Mouse (Mus musculus): ENCODE data around the gene Hecw2. TPM values are rescaled to one million over a fixed set of nuclear protein-coding genes. Genes with fewer than 3 reads are reported as not detected.
A peak's percentile ranks its signal among the peaks of the same experiment; 100 is the strongest.

Gene Hecw2
- polyA plus RNA-seq, 1 experiment from 2014 or later: 2.8 TPM

DNA sequence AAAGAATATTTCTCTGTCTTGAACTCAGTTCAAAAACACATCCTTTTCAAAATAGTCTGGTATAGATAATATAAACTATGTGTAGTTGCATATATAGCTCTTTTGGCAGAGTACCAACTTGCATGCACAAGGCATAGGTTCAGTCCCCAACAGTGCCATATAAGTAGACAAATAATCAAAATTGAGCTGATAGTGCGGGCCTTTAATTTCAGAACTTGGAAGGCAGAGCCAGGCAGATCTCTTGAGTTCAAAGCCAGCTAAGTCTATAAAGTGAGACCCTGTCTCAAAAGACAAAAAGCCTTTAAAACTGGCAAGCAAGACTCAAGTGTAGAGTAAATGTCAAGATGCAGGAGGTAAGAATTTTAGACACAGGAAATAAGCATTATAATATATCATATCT lies 412.0 kb downstream of the Hecw2 start:
- H3K9me3 ChIP-seq (replicated peaks; ENCODE audit: control insufficient read depth, low read length): no peaks in the 10 kb centered on the region; the same call in 1 of the 2 replicates
- no peak overlapping the region for H3K4me2 ChIP-seq (ENCODE audit: low read depth, low read length)
- H3K4me3 ChIP-seq (replicated peaks; ENCODE audit: low read length): no peak overlapping the region
- no peak overlapping the region for H3K9ac ChIP-seq (ENCODE audit: low read length)
- WGBS: 92% methylated on average over 1 of the region's 1 CpGs
- H3K4me1 ChIP-seq (ENCODE audit: control insufficient read depth, insufficient read depth, low read length): no peaks in the 10 kb centered on the region
- ATAC-seq (ENCODE audit: insufficient read depth, low FRiP score): no peak
- H3K27ac ChIP-seq (ENCODE audit: low read length): no peak overlapping the region
- no peaks in the 10 kb centered on the region for H3K27me3 ChIP-seq (ENCODE audit: control insufficient read depth, insufficient read depth, low read length)
- no peaks in the 10 kb centered on the region for H3K36me3 ChIP-seq (ENCODE audit: control insufficient read depth, insufficient read depth, low read length)

DNA sequence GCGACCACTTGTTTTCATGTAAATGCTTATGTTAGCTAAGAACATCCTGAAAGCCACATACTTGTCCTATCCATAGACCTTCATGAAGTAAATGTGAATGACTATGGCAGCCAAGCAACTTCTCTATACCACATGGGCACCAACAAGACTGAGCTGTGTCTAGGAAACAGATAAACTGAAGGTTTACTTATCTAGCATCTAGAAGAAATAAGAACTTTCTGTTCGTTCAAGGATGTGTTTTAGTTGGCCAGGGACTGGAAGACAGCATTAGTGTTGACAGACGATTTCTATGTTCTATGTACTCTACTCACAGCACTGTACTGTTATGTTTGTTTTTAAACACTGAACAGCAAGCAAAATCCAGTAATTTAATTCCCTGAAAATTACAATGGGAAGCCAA lies 412.9 kb downstream of the Hecw2 start:
- Histone ChIP-seq H3K4me1 (ENCODE audit: control insufficient read depth, insufficient read depth, low read length) (no peaks in the 10 kb centered on the region), H3K9ac (ENCODE audit: low read length) (no peak overlapping the region), H3K4me3 (replicated peaks; ENCODE audit: low read length) (no peak overlapping the region), H3K9me3 (replicated peaks; ENCODE audit: control insufficient read depth, low read length) (no peaks in the 10 kb centered on the region), H3K36me3 (ENCODE audit: control insufficient read depth, insufficient read depth, low read length) (no peaks in the 10 kb centered on the region), H3K27ac (ENCODE audit: low read length) (no peak overlapping the region), H3K27me3 (ENCODE audit: control insufficient read depth, insufficient read depth, low read length) (no peaks in the 10 kb centered on the region), H3K4me2 (ENCODE audit: low read depth, low read length) (peak overlapping the region; percentile 21; the same call in 1 of the 2 replicates)
- 82% methylated on average over 3 of the region's 3 CpGs for WGBS
- no peak for ATAC-seq (ENCODE audit: insufficient read depth, low FRiP score)

DNA sequence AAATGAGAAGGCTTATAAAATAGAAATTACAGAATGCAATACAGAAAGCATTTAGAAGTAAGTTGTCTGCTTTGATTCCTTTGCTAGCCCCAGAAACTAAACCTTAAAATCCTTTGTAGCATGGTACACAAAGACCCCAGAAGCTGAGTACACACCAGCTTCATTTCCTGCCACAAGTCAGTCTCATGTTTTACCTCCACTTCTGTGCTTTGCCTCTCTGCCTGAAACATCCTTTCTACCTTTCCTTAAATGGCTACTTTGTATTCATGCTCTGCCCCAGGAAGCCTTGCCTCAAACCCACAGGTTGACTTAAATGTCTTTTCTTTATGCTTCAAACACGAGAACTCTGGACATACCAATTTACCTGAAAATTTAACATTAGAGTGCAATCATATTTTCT lies 413.7 kb downstream of the Hecw2 start:
- Histone ChIP-seq H3K9me3 (replicated peaks; ENCODE audit: control insufficient read depth, low read length) (no peaks in the 10 kb centered on the region), H3K9ac (ENCODE audit: low read length) (no peak overlapping the region), H3K36me3 (ENCODE audit: control insufficient read depth, insufficient read depth, low read length) (no peaks in the 10 kb centered on the region), H3K4me2 (ENCODE audit: low read depth, low read length) (no peak overlapping the region), H3K27ac (ENCODE audit: low read length) (no peak overlapping the region), H3K4me1 (ENCODE audit: control insufficient read depth, insufficient read depth, low read length) (no peaks in the 10 kb centered on the region), H3K4me3 (replicated peaks; ENCODE audit: low read length) (no peak overlapping the region), H3K27me3 (ENCODE audit: control insufficient read depth, insufficient read depth, low read length) (no peaks in the 10 kb centered on the region)
- 80% methylated on average over 1 of the region's 1 CpGs for WGBS
- no peak for ATAC-seq (ENCODE audit: insufficient read depth, low FRiP score)

DNA sequence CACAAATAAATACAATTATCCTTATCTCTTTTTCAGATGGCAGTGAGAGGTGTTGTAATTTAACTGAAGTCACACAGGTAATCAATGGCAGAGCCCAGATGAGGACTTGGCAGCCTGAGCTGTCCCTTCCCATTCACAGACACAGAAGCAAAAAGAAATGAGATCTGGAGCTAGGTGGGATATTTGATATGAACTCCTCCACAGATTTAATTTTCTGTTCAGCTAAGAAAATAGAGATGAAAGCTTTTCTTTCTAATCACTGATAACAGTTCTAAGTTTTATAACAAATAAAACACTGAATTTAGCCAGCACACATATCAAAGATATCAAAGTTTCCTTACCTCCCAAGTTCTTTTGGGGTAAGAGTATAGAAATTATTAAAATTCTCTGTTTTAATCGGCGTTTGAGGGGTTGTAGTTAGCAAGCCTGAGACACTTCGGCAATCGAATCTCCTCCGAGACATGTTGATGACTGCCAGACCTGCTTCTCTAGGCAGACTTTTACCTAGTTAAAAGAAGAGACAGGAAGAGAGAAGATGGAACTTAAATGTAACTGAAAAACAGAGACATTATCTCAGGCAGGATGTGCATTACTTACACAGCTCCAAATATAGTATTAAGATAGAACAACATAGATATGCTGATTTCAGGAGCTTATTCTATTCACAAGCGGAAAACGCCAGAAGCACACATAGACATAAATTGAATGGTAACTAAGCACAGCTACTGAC lies 418.6 kb downstream of the Hecw2 start:
- WGBS: 85% methylated on average over 7 of the region's 7 CpGs
- no peak for ATAC-seq (ENCODE audit: insufficient read depth, low FRiP score)
- Histone ChIP-seq H3K36me3 (ENCODE audit: control insufficient read depth, insufficient read depth, low read length) (no peaks in the 10 kb centered on the region), H3K4me2 (ENCODE audit: low read depth, low read length) (no peak overlapping the region), H3K9ac (ENCODE audit: low read length) (no peak overlapping the region), H3K4me1 (ENCODE audit: control insufficient read depth, insufficient read depth, low read length) (no peaks in the 10 kb centered on the region), H3K4me3 (replicated peaks; ENCODE audit: low read length) (no peak overlapping the region), H3K27ac (ENCODE audit: low read length) (no peak overlapping the region), H3K9me3 (replicated peaks; ENCODE audit: control insufficient read depth, low read length) (no peaks in the 10 kb centered on the region), H3K27me3 (ENCODE audit: control insufficient read depth, insufficient read depth, low read length) (no peaks in the 10 kb centered on the region)

DNA sequence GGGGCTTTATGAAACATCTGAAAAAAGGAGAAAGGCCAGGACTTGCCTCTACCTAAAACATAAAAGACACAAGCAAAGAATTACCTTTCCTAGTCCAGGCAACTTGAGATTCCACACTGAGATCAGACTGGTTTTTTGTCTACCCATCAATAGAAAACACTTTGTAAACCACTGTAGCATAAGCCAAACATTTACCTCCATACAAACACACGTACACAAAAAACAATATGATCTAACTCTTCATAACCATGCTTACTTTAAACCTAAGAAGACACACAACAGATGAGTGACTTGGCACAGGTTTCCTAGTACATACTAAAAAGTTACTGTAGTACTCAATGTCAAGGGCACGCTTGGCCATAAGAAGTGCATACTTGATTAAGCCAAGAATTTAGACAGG lies 419.4 kb downstream of the Hecw2 start:
- Histone ChIP-seq H3K9me3 (replicated peaks; ENCODE audit: control insufficient read depth, low read length) (no peaks in the 10 kb centered on the region), H3K36me3 (ENCODE audit: control insufficient read depth, insufficient read depth, low read length) (no peaks in the 10 kb centered on the region), H3K4me3 (replicated peaks; ENCODE audit: low read length) (no peak overlapping the region), H3K27ac (ENCODE audit: low read length) (no peak overlapping the region), H3K27me3 (ENCODE audit: control insufficient read depth, insufficient read depth, low read length) (no peaks in the 10 kb centered on the region), H3K4me2 (ENCODE audit: low read depth, low read length) (no peak overlapping the region), H3K4me1 (ENCODE audit: control insufficient read depth, insufficient read depth, low read length) (no peaks in the 10 kb centered on the region), H3K9ac (ENCODE audit: low read length) (no peak overlapping the region)
- 90% methylated on average over 2 of the region's 2 CpGs for WGBS
- ATAC-seq (ENCODE audit: insufficient read depth, low FRiP score): no peak

DNA sequence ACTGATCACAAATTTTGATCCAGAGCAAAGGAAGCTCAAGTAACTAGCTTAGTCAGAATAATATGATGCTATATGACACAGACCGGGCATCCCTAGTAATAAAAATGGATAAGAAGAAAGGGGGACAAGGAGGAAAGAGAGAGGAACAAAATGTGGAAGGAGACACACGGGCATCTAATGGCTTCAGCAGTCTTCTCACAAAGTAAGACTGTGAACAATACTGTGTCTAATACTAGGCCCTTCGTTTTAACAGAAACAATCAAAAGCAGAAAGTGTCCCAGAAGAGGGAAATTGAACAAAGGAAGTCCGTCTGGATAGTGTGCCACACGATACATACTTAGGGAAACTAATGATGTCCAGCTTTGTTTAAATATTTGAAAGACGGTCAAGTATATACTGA lies 419.9 kb downstream of the Hecw2 start:
- Histone ChIP-seq H3K27me3 (ENCODE audit: control insufficient read depth, insufficient read depth, low read length) (no peaks in the 10 kb centered on the region), H3K9me3 (replicated peaks; ENCODE audit: control insufficient read depth, low read length) (no peaks in the 10 kb centered on the region), H3K36me3 (ENCODE audit: control insufficient read depth, insufficient read depth, low read length) (no peaks in the 10 kb centered on the region), H3K4me2 (ENCODE audit: low read depth, low read length) (no peak overlapping the region), H3K4me1 (ENCODE audit: control insufficient read depth, insufficient read depth, low read length) (no peaks in the 10 kb centered on the region), H3K9ac (ENCODE audit: low read length) (no peak overlapping the region), H3K27ac (ENCODE audit: low read length) (no peak overlapping the region), H3K4me3 (replicated peaks; ENCODE audit: low read length) (no peak overlapping the region)
- 73% methylated on average over 6 of the region's 6 CpGs for WGBS
- no peak for ATAC-seq (ENCODE audit: insufficient read depth, low FRiP score)

DNA sequence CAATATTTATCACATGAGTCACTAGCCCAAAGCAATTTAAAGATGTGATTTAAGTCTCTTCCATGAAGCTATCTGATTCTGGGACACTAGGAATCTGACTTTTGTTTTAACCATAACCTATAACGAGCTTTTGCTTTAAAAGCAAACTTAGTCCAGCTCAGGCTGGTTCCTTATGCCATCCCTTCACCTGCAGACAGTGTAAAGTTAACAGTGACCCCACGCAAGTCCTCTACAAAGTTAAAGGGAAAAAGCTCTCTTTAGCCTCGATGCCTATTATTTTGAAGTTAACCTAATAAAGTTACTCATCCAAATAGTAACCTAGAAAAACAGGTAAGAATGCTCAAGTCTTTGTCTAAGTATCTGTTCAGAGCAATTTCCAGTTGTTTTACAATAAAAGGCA lies 420.4 kb downstream of the Hecw2 start:
- Histone ChIP-seq H3K4me3 (replicated peaks; ENCODE audit: low read length) (no peak overlapping the region), H3K4me1 (ENCODE audit: control insufficient read depth, insufficient read depth, low read length) (no peaks in the 10 kb centered on the region), H3K9me3 (replicated peaks; ENCODE audit: control insufficient read depth, low read length) (no peaks in the 10 kb centered on the region), H3K27me3 (ENCODE audit: control insufficient read depth, insufficient read depth, low read length) (no peaks in the 10 kb centered on the region), H3K9ac (ENCODE audit: low read length) (no peak overlapping the region), H3K36me3 (ENCODE audit: control insufficient read depth, insufficient read depth, low read length) (no peaks in the 10 kb centered on the region), H3K4me2 (ENCODE audit: low read depth, low read length) (no peak overlapping the region), H3K27ac (ENCODE audit: low read length) (no peak overlapping the region)
- ATAC-seq (ENCODE audit: insufficient read depth, low FRiP score): no peak
- 88% methylated on average over 3 of the region's 3 CpGs for whole genome bisulfite sequencing

DNA sequence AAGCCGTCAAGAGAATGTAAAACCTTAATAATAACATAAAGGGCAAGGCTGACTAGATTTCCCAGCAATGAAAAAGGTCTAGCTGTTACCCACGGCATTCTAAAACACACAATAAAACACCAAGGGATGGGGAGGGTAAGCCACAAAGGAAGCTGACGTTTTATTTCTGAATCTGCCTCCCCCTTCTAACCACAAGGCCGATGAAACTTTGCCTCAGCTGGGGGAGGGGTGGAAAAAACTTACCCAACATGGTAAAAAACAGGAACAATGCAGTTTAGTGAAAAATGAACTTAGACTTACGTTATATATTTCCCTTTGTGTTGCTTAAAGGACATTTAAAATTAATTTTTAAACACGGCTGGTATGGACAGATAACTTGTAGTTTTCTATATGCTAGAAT lies 421.0 kb downstream of the Hecw2 start:
- no peak overlapping the region for H3K4me2 ChIP-seq (ENCODE audit: low read depth, low read length)
- no peak for ATAC-seq (ENCODE audit: insufficient read depth, low FRiP score)
- H3K36me3 ChIP-seq (ENCODE audit: control insufficient read depth, insufficient read depth, low read length): no peaks in the 10 kb centered on the region
- H3K27me3 ChIP-seq (ENCODE audit: control insufficient read depth, insufficient read depth, low read length): no peaks in the 10 kb centered on the region
- no peaks in the 10 kb centered on the region for H3K9me3 ChIP-seq (replicated peaks; ENCODE audit: control insufficient read depth, low read length)
- no peak overlapping the region for H3K27ac ChIP-seq (ENCODE audit: low read length)
- no peaks in the 10 kb centered on the region for H3K4me1 ChIP-seq (ENCODE audit: control insufficient read depth, insufficient read depth, low read length)
- WGBS: 59% methylated on average over 6 of the region's 6 CpGs
- no peak overlapping the region for H3K4me3 ChIP-seq (replicated peaks; ENCODE audit: low read length)
- H3K9ac ChIP-seq (ENCODE audit: low read length): no peak overlapping the region

DNA sequence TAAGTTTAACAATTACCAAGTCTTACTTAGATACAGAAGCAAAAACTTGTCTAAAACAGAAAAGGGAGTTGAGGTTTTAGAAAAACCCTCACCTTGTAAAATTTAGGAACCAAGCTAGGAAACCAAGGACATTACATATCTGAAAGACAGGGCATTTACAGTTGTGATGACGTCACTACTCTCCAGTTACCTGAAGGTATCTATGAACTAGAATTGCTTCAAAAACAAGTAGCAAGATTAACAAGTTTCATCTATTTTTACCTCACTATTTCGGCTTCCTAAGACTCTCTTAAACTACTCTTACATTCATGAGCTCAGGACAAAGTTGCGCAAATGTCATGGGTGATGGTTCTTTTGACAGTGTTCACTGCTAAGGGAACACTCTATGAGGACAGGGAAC lies 422.0 kb downstream of the Hecw2 start:
- H3K4me1 ChIP-seq (ENCODE audit: control insufficient read depth, insufficient read depth, low read length): no peaks in the 10 kb centered on the region
- no peak overlapping the region for H3K9ac ChIP-seq (ENCODE audit: low read length)
- ATAC-seq (ENCODE audit: insufficient read depth, low FRiP score): no peak
- no peak overlapping the region for H3K27ac ChIP-seq (ENCODE audit: low read length)
- H3K4me3 ChIP-seq (replicated peaks; ENCODE audit: low read length): no peak overlapping the region
- H3K36me3 ChIP-seq (ENCODE audit: control insufficient read depth, insufficient read depth, low read length): no peaks in the 10 kb centered on the region
- H3K9me3 ChIP-seq (replicated peaks; ENCODE audit: control insufficient read depth, low read length): no peaks in the 10 kb centered on the region
- no peaks in the 10 kb centered on the region for H3K27me3 ChIP-seq (ENCODE audit: control insufficient read depth, insufficient read depth, low read length)
- H3K4me2 ChIP-seq (ENCODE audit: low read depth, low read length): no peak overlapping the region
- WGBS: 92% methylated on average over 3 of the region's 3 CpGs
